Mouse (Mus musculus): ENCODE measurements around the gene Cda. TPM values are rescaled to one million over a fixed set of nuclear protein-coding genes. Genes with fewer than 3 reads are reported as not detected.

The Cda gene
- total RNA-seq (2021) = 1 to 10 TPM; 3.8 to 4.0 TPM
- long read RNA-seq, experiment 1, partial matches to known transcripts = 0 of 2 reads
- long read RNA-seq, experiment 1, other reads (novel, unspliced or antisense) = 1 of 2 reads
- long read RNA-seq, experiment 2, partial matches to known transcripts = 0 of 1 reads
- long read RNA-seq, experiment 2, other reads (novel, unspliced or antisense) = 0 of 1 reads

- no peak for TF ChIP-seq CTCF (IDR thresholded peaks at IDR 0.05)
- peak in 1 of 2 experiments; percentile 44 for DNase-seq (ENCODE audit: extremely low spot score in 1 of 2, low spot score in 2 of 2)
Observed at GRCm38 (mm10) chr4:138367641-138368497, at the start of gene Cda. Gene Cda, minus strand, starts transcription at chr4:138367992.

GRCm38 (mm10) chr4:138416414-138416813, 48.6 kb upstream of the Cda start:
- Histone ChIP-seq H3K4me3 (no peak overlapping the region), H3K27ac (no peak overlapping the region; the same call in 1 of the 2 replicates)
- intact Hi-C loops (cut with DNase I) = no loop called here
- TF ChIP-seq CTCF (IDR thresholded peaks at IDR 0.05) = peak; percentile 32
- DNase-seq (ENCODE audit: extremely low spot score in 1 of 2, low spot score in 2 of 2) = no peak

More at GRCm38 (mm10) chr4:138367641-138368497, at the start of gene Cda:
- no peak within 1 kb of the TSS for H3K27ac ChIP-seq
- peak within 1 kb of the TSS; percentile 40 for H3K4me3 ChIP-seq
- intact Hi-C loops (cut with DNase I) = no loop called here

GRCm38 (mm10) chr4:138415991-138416390, 48.2 kb upstream of the Cda start:
- H3K27ac ChIP-seq = peak overlapping the region; percentile 86
- TF ChIP-seq CTCF (IDR thresholded peaks at IDR 0.05) = no peak
- no peak overlapping the region for H3K4me3 ChIP-seq
- DNase-seq (ENCODE audit: extremely low spot score in 1 of 2, low spot score in 2 of 2) = peak; percentile 59 to 68
- intact Hi-C loops (cut with DNase I) = no loop called here

- intact Hi-C loops (cut with DNase I) = loop anchor here (1.0 kb wide), 1 partner anchor 18 kb away; the partner anchor contains the start of gene Fam43b
- Histone ChIP-seq H3K27ac (peak overlapping the region; percentile 86), H3K4me3 (no peak overlapping the region)
- no peak for TF ChIP-seq CTCF (IDR thresholded peaks at IDR 0.05)
- peak; percentile 60 to 62 for DNase-seq (ENCODE audit: extremely low spot score in 1 of 2, low spot score in 2 of 2)
Observed at GRCm38 (mm10) chr4:138414725-138415124, 46.9 kb upstream of the Cda start.

DNA sequence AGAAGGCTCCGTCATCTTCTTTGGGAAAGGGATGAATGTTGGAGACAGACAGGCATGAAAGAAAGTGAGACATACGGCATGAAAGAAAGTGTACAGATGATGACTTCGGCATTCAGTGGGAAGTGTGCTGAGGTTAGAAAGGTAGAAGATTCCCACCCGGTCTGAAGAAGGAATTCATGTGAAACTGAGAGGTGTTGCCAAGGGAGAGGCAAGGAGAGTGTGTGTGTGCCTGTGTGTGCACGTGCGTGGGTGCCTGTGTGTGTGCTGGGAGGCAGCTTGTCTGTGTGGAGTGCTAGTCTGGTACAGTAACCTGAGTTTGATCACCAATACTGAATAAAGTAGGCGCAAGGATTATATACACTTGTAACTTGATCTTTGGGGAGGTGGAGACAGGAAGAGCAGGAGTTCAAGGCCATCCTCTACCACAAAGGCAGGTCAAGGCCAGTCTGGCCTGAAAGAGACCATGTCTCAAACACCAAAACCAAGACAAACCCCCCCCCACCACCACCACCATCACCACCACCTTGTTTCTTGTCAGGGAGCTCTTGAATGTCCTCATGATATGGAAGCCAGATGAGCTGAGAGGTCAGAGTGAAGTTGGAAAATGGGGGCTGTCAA, 43.8 kb upstream of the Cda start:
- Histone ChIP-seq H3K4me3 (no peak overlapping the region), H3K27ac (no peak overlapping the region)
- no peak for DNase-seq (ENCODE audit: extremely low spot score in 1 of 2, low spot score in 2 of 2)
- intact Hi-C loops (cut with DNase I) = no loop called here
- TF ChIP-seq CTCF (IDR thresholded peaks at IDR 0.05) = no peak

- no peak for TF ChIP-seq CTCF (IDR thresholded peaks at IDR 0.05)
- Histone ChIP-seq H3K27ac (no peak overlapping the region), H3K4me3 (no peak overlapping the region)
- no peak for DNase-seq (ENCODE audit: extremely low spot score in 1 of 2, low spot score in 2 of 2)
- intact Hi-C loops (cut with DNase I) = no loop called here
Observed at GRCm38 (mm10) chr4:138411011-138411410, 43.2 kb upstream of the Cda start.

GRCm38 (mm10) chr4:138407479-138408194, 39.8 kb upstream of the Cda start:
- no peak for DNase-seq (ENCODE audit: extremely low spot score in 1 of 2, low spot score in 2 of 2)
- no peak overlapping the region for H3K27ac ChIP-seq
- TF ChIP-seq CTCF (IDR thresholded peaks at IDR 0.05) = no peak
- intact Hi-C loops (cut with DNase I) = no loop called here
- no peak overlapping the region for H3K4me3 ChIP-seq

GRCm38 (mm10) chr4:138404806-138405205, 37.0 kb upstream of the Cda start:
- intact Hi-C loops (cut with DNase I) = no loop called here
- TF ChIP-seq CTCF (IDR thresholded peaks at IDR 0.05) = peak; percentile 75

DNA sequence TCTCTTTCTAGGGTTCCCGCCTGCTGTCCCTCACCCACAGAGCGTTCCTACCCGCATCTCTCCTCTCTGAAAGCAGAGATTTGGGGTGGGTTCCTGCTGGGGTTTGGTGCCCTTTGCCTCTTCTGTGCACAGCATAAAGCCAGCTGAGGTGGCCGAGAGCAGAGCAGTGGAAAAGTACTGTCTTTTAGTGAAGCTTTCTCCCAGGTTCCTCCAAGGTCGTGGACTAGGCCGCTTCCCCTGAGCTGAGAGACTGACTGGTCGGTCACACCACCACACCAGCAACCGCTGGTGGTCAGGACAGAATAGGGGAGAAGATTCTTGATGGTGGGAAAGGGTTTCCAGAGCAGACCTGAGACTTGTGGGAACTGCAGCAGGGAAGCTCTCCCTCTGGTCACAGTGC, 28.9 kb upstream of the Cda start:
- H3K4me3 ChIP-seq = peak overlapping the region; percentile 52
- H3K27ac ChIP-seq = peak overlapping the region; percentile 94
- intact Hi-C loops (cut with DNase I) = loop anchor here (1.0 kb wide), 1 partner anchor 18 kb away; no protein-coding TSS in a partner anchor

More at GRCm38 (mm10) chr4:138404806-138405205, 37.0 kb upstream of the Cda start:
- Histone ChIP-seq H3K27ac (no peak overlapping the region), H3K4me3 (no peak overlapping the region)
- DNase-seq (ENCODE audit: extremely low spot score in 1 of 2, low spot score in 2 of 2) = peak in 1 of 2 experiments; percentile 28

GRCm38 (mm10) chr4:138395971-138396645, 28.3 kb upstream of the Cda start, which contains the start of gene Fam43b:
Gene Fam43b, minus strand, starts transcription at chr4:138396528.
- DNase-seq (ENCODE audit: extremely low spot score in 1 of 2, low spot score in 2 of 2) = peak; percentile 79 to 84
- peak within 1 kb of the TSS; percentile 94 for H3K27ac ChIP-seq
- TF ChIP-seq CTCF (IDR thresholded peaks at IDR 0.05) = no peak; the same call in none of the 2 replicates
- peak within 1 kb of the TSS; percentile 52 for H3K4me3 ChIP-seq
- intact Hi-C loops (cut with DNase I) = loop anchor here (1.0 kb wide), 1 partner anchor 18 kb away; no protein-coding TSS in a partner anchor

More for the DNA sequence above, 28.9 kb upstream of the Cda start:
- no peak for TF ChIP-seq CTCF (IDR thresholded peaks at IDR 0.05)
- DNase-seq (ENCODE audit: extremely low spot score in 1 of 2, low spot score in 2 of 2) = no peak

Data from left cerebral cortex, adult 2 months (tissue).